Mouse (Mus musculus) gastrocnemius, postnatal 14 days (tissue): ENCODE data around the gene Cyp2ab1. TPM values are rescaled to one million over a fixed set of nuclear protein-coding genes. Genes with fewer than 3 reads are reported as not detected.

Source experiments
- DNase-seq: peaks from one replicate; pipeline ENCODE4 v3.0.0; 2021; ENCODE audit warnings: mixed read lengths
- intact Hi-C: fragments of 180-260 bp; cut with DNase I; formaldehyde crosslinking; loops from one replicate; pipeline ENCODE4 v1.15.1; 2025; ENCODE audit warnings: low total_unique reads
- total RNA-seq, 2 experiments: library from RNA; stranded (reverse); gene quantifications; 2 replicates each; pipeline ENCODE4 v1.2.3; 2021

Gene Cyp2ab1
- total RNA-seq, 2 experiments from 2014 or later: 0.18 TPM; not detected in 1

DNA sequence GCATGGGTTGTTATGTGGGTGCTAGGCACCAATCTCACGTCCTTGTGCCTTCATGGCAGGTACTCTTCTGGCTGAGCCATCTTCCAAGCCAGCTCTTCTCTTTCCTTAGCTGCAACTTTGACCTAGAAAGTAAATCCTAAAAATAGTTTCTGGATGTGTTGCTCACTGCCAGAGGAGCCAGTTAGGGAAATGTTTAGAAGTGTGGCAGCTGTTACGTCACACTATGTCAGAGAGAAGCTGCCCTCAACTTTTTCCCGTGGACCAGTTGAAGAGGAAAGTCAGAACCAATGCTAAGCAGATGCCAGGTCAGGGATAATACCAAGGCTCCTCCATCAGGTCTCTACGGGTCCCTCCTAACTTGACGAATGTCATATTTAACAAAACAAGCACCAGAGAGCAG, 45.8 kb downstream of the Cyp2ab1 start:
- no peak for DNase-seq
- intact Hi-C loops: no loop called here

DNA sequence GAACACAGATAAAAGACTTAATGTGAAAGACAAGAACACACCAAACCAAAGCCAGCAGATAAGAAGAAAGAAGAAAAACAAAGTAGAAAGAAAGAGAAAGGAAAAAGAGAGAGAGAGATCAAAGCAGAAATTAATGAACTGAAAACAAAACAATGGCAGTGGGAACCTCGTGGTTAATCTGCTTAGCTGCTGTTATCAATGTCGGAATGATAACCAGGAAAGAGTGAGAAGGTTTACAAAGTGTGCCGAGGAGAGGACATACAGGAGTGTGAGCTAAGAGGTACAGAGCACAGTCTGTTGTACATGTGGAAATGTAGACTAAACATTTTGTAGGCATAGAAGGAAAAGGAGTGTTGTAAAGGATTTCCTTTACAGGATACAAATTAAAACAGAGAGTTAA, 52.2 kb downstream of the Cyp2ab1 start:
- intact Hi-C loops: no loop called here
- DNase-seq: no peak

DNA sequence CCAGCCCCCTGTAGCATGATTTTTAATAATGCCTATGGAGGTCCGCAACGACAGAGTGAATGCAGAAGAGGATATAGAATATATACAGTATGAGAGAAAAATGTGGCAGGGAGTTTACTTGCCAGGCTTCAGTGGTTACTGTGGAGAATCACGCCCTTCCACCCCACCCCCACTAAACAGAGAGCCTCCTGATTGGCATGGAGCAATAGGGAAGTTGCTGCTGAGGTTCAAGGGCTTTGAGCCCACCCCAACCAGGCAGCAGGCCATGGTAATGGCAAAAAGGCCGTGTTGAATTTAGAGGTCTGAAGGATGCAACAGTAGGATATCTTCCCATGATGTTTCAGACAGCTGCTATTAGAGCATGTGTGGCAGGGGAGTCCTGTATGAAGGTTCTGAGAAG, 53.9 kb downstream of the Cyp2ab1 start:
- intact Hi-C loops: no loop called here
- no peak for DNase-seq

- intact Hi-C loops: no loop called here
- DNase-seq: no peak
These were observed 60.1 kb downstream of the Cyp2ab1 start for GRCm38 (mm10) chr16:20265089-20265488.

Other genes with a start within 250 kb of the Cyp2ab1 start
- gene Klhl24, start 227.9 kb downstream of the Cyp2ab1 start, total RNA-seq: 100 to 1,000 TPM; 163 to 199 TPM
- gene Yeats2, start 184.3 kb downstream of the Cyp2ab1 start, total RNA-seq: 10 to 100 TPM; 12.4 to 12.5 TPM
- under 1 TPM; 0.44 to 0.68 TPM for gene Map6d1, start 84.0 kb downstream of the Cyp2ab1 start, total RNA-seq
- 10 to 100 TPM; 76.8 to 81.8 TPM for gene Parl, start 23.0 kb downstream of the Cyp2ab1 start, total RNA-seq
- gene Abcc5, start 101.0 kb upstream of the Cyp2ab1 start, total RNA-seq: 10 to 100 TPM; 42.6 to 43.0 TPM
- 10 to 100 TPM; 43.0 to 44.9 TPM for gene Eif2b5, start 173.4 kb upstream of the Cyp2ab1 start, total RNA-seq
- gene Dvl3, start 191.6 kb upstream of the Cyp2ab1 start, total RNA-seq: 10 to 100 TPM; 28.2 to 31.0 TPM
- gene Ap2m1, start 210.1 kb upstream of the Cyp2ab1 start, total RNA-seq: 100 to 1,000 TPM; 127 to 134 TPM
- gene Abcf3, start 223.2 kb upstream of the Cyp2ab1 start, total RNA-seq: 10 to 100 TPM; 47.1 to 53.6 TPM